Mouse (Mus musculus): Measurements from ENCODE around the gene 2010300C02Rik.

2010300C02Rik gene

GRCm38 (mm10) chr1:37568379-37568778, 151.5 kb downstream of the 2010300C02Rik start:
- DNase-seq (ENCODE audit: low spot score), result no peak

- DNase-seq (ENCODE audit: low spot score), result no peak
Measured at GRCm38 (mm10) chr1:37566754-37567153, 153.1 kb downstream of the 2010300C02Rik start.

GRCm38 (mm10) chr1:37566344-37566743, 153.5 kb downstream of the 2010300C02Rik start:
- no peak for DNase-seq (ENCODE audit: low spot score)

DNA sequence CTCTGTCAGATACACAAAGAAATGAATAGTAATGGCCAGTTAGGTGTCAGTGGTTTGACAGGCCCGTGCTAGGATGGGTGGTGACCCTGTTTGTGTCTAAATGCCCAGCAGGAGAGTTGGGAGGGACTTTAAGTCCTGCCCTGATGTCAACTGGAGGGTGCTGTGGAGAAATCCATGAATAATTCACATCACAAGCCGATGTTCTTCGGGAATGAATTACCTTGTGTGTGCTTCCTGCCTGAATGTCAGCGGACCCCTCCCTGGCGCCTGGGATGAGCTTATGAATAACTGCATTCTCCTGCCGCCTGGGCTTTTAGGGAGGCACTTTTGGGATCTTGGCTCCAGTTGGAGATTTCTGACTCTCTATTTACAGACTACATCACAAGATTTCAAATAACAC, 154.5 kb downstream of the 2010300C02Rik start:
- no peak for DNase-seq (ENCODE audit: low spot score)

DNA sequence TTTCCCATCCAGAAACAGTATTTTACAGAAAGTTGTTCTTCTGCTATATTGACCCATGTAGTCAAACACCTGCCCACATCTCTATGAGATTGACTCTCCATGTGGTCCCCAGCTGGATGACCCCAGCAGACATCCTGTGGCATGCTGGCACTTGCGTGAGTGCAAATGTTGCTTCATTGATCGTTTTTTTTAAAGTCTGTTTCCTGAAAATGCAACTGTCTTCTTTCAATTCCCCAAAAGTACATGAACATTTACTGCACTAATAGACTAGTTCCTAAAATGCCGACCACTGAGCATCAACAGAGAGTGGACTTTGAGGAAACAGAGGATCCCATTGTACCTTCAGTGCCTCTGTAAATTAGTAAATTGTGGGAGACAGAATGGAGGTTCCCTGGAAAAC, 157.9 kb downstream of the 2010300C02Rik start:
- no peak for DNase-seq (ENCODE audit: low spot score)
